Mouse (Mus musculus) neural tube, embryonic 13.5 days (tissue): ENCODE results near the gene Ftcd. TPM values are rescaled to one million over a fixed set of nuclear protein-coding genes. Genes with fewer than 3 reads are reported as not detected.

Source experiments
- ATAC-seq: fragments of 200-750 bp; cut with Nextera tagmentation; 2 replicates; pipeline ENCODE4 v1.8.0; 2017; ENCODE audit warnings: low read depth, mild to moderate bottlenecking, moderate TSS enrichment, moderate library complexity
- H3K27ac ChIP-seq: fragments of 300-500 bp; sonication (generic); replicated peaks from 2 replicates; pipeline ENCODE4 v1.5.1; 2015; ENCODE audit warnings: moderate library complexity, mild to moderate bottlenecking, inconsistent platforms
- H3K27me3 ChIP-seq: fragments of 300-500 bp; sonication (generic); 2 replicates; pipeline ENCODE4 v1.6.1; 2015; ENCODE audit warnings: mild to moderate bottlenecking, inconsistent platforms
- H3K36me3 ChIP-seq: fragments of 300-500 bp; sonication (generic); 2 replicates; pipeline ENCODE4 v1.6.1; 2015; ENCODE audit warnings: mild to moderate bottlenecking, inconsistent platforms
- H3K4me1 ChIP-seq: fragments of 300-500 bp; sonication (generic); replicated peaks from 2 replicates; pipeline ENCODE4 v1.6.1; 2015; ENCODE audit warnings: inconsistent platforms
- H3K4me2 ChIP-seq: fragments of 300-500 bp; sonication (generic); 2 replicates; pipeline ENCODE4 v1.6.1; 2015; ENCODE audit warnings: inconsistent platforms, mild to moderate bottlenecking, moderate library complexity
- H3K4me3 ChIP-seq: fragments of 300-500 bp; sonication (generic); 2 replicates; pipeline ENCODE4 v1.5.1; 2015; ENCODE audit warnings: mild to moderate bottlenecking, inconsistent platforms
- H3K9ac ChIP-seq: fragments of 300-500 bp; sonication (generic); 2 replicates; pipeline ENCODE4 v1.6.1; 2015; ENCODE audit warnings: moderate library complexity, mild to moderate bottlenecking, inconsistent platforms
- H3K9me3 ChIP-seq: fragments of 300-500 bp; sonication (generic); 2 replicates; pipeline ENCODE4 v1.6.1; 2016; ENCODE audit warnings: inconsistent platforms
- WGBS: fragments of 180-500 bp; shearing (Covaris S2); methylation state at CpG from one replicate; pipeline ENCODE4 v1.1.7; 2015; 5-methylcytosine and 5-hydroxymethylcytosine counted together
- polyA plus RNA-seq: library from polyadenylated mRNA; unstranded; fragments of >200 nt; fragmentation: Nextera tagmentation; extraction: Ambion mirVana; gene quantifications from 2 replicates; pipeline ENCODE4 v1.2.1, GENCODE M21; 2015

Ftcd gene
- polyA plus RNA-seq, 1 experiment from 2014 or later, result not detected

DNA sequence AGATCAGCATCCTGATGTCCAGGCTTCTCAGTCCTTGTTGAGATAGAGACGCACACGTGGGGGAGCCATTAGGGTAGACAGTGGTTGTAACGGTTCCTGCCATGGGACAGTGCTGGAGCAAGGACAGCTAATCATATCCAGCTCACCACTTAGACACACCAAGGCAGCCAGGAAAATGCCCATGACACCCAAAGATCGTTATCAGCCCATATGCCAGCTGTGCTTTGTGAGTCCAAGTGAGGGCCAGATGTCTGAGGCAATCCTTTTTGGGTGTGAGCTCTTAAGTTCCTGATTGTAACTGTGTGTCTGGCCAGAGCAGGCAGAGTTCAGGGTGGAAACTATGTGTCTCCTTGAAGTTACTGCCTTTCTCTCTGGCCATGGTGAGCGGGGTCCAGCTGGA is 21.4 kb upstream of the Ftcd start:
- Histone ChIP-seq H3K4me3 (no peak overlapping the region), H3K36me3 (peaks cover 68% of the 10 kb centered on the region), H3K4me2 (no peak overlapping the region), H3K9ac (no peak overlapping the region), H3K4me1 (no peaks in the 10 kb centered on the region), H3K9me3 (no peaks in the 10 kb centered on the region), H3K27me3 (no peaks in the 10 kb centered on the region), H3K27ac (no peak overlapping the region)
- WGBS, result 97% methylated on average over 5 of the region's 5 CpGs
- no peak for ATAC-seq

DNA sequence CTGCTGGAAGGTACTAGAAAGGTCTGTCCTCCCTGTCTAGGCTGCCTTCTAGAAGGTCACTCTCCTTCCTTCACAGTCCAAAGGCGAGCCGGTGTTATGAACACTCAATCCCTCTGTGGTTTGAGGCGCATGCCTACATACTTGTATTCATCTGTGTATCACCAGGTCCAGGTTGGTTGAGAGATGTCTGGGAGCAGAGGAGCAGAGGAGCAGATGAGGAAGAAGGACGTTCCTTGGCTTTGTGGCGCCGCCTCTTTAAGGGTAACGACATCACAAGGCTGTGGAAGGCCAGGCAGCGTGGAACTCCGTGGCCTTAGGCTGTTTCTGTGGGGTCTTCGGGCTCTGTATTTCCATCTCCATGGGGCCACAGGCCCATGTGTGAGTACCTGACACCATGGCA is 13.5 kb upstream of the Ftcd start, which contains the start of gene Spatc1l:
TSS of gene Spatc1l (plus strand) at position 301 of the 400 bp plus-strand sequence.
- H3K4me2 ChIP-seq, result no peak within 1 kb of the TSS
- no peaks in the 10 kb centered on the region for H3K4me1 ChIP-seq
- WGBS, result 91% methylated on average over 10 of the region's 10 CpGs
- no peak within 1 kb of the TSS for H3K9ac ChIP-seq
- H3K9me3 ChIP-seq, result no peaks in the 10 kb centered on the region
- H3K27me3 ChIP-seq, result no peaks in the 10 kb centered on the region
- H3K27ac ChIP-seq, result no peak within 1 kb of the TSS
- no peak for ATAC-seq
- H3K4me3 ChIP-seq, result no peak within 1 kb of the TSS
- H3K36me3 ChIP-seq, result no peaks in the 10 kb centered on the region

DNA sequence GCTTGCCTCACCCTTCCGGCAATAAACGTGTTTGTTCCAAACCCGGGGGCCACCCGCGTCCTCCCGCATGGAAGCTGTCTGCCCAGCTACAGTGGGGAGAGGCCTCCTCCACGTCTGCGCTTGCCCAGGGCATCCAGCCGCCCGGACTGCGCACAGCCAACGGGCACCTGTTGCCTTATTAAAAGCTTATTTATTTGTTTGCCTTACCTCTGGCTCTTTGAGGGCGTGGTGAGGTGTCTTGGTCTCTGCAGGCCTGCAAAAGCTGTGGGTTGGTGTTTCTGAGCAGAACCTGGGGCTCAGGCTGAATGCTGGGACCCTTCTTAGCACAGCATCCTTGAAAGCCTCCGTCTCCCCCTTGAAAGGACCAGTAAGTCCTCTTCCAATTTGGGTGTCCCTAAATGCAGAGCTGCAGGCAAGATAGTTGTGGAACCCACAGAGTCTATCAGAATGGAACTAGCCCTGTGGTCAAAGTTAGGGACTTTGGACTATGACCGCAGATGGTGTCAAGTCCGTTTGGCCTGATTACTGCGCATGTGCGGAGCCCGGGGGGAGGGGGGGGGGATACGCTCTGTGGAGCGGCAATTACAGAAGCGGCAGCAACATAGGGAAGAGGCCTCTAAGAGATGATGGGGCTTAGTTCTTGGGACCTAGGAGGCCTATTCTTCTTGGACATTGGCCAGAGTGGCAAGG is 5.3 kb upstream of the Ftcd start:
- no peak for ATAC-seq
- no peak overlapping the region for H3K9ac ChIP-seq
- 89% methylated on average over 22 of the region's 22 CpGs for WGBS
- H3K4me3 ChIP-seq, result no peak overlapping the region
- no peak overlapping the region for H3K4me2 ChIP-seq
- no peaks in the 10 kb centered on the region for H3K9me3 ChIP-seq
- H3K27me3 ChIP-seq, result no peaks in the 10 kb centered on the region
- no peaks in the 10 kb centered on the region for H3K36me3 ChIP-seq
- no peak overlapping the region for H3K27ac ChIP-seq
- no peaks in the 10 kb centered on the region for H3K4me1 ChIP-seq

DNA sequence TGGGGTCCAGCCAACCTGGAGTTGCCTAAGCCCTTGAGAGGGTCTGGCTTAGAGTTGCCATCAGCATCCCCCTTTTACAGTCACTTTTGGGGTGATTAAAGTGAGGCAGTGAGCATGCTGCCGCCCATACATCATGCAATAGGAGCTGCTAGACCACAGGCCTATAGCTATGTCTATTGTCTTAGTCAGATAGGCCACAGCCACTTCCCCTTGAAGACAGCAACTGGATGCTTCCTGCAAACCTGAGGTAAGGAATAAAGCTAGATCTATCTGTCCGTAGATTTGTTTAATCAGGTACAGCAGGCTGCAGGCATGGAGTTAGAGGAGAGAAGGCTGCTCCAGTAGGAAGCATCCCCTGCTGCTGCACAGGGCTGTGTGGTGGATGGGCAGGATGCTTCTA is 4.4 kb upstream of the Ftcd start:
- H3K36me3 ChIP-seq, result no peaks in the 10 kb centered on the region
- no peak overlapping the region for H3K27ac ChIP-seq
- no peak overlapping the region for H3K4me3 ChIP-seq
- no peaks in the 10 kb centered on the region for H3K4me1 ChIP-seq
- no peak overlapping the region for H3K4me2 ChIP-seq
- no peaks in the 10 kb centered on the region for H3K9me3 ChIP-seq
- no peaks in the 10 kb centered on the region for H3K27me3 ChIP-seq
- H3K9ac ChIP-seq, result no peak overlapping the region
- 80% methylated on average over 2 of the region's 2 CpGs for WGBS
- no peak for ATAC-seq

DNA sequence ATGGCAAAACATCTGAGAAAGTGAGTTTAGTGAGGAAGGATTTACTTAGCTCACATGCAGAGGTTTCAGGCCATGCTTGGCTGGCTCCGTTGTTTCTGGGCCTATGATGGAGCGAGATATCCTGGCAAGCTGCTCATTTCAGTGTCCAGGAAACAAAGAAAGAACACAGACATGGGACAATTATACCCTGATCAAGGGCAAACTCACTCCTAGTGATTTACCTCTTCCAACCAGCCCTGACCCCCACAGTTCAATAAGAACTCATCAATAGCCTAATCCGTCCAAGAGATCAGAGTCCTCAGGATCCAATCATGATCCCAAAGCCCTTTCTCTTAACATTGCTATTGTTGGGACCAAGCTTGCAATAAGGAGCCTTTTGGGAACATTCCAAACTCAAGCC is 3.3 kb upstream of the Ftcd start:
- WGBS, result 71% methylated on average over 3 of the region's 3 CpGs

DNA sequence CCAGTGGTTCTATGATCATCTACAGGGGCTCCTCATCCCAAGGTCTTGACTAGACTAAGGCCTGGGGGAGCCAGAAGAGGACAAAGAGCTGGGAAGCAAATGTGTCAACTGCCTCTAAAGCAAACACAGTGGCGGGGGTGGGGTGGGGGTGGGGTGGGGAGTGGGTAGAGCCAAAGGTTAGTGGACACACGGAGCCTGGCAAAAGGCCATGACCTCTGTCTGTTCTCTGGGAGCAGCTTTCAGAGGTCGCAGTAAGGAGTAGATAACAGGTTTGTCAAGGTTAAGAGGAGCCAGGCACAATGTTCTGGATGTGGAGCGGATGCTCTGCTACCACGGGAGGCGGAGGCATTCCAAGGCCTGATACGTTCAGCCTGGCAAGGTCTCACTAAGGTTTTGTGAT is 1.5 kb downstream of the Ftcd start:
- Histone ChIP-seq H3K36me3 (no peaks in the 10 kb centered on the region), H3K4me3 (no peak overlapping the region), H3K4me2 (no peak overlapping the region), H3K27ac (no peak overlapping the region), H3K9ac (no peak overlapping the region), H3K4me1 (no peaks in the 10 kb centered on the region), H3K9me3 (no peaks in the 10 kb centered on the region), H3K27me3 (no peaks in the 10 kb centered on the region)
- 86% methylated on average over 7 of the region's 7 CpGs for WGBS
- ATAC-seq, result no peak

More for the DNA sequence above, 3.3 kb upstream of the Ftcd start:
- Histone ChIP-seq H3K9ac (no peak overlapping the region), H3K27ac (no peak overlapping the region), H3K4me2 (no peak overlapping the region), H3K36me3 (no peaks in the 10 kb centered on the region), H3K4me1 (no peaks in the 10 kb centered on the region), H3K27me3 (no peaks in the 10 kb centered on the region), H3K9me3 (no peaks in the 10 kb centered on the region), H3K4me3 (no peak overlapping the region)
- ATAC-seq, result no peak

DNA sequence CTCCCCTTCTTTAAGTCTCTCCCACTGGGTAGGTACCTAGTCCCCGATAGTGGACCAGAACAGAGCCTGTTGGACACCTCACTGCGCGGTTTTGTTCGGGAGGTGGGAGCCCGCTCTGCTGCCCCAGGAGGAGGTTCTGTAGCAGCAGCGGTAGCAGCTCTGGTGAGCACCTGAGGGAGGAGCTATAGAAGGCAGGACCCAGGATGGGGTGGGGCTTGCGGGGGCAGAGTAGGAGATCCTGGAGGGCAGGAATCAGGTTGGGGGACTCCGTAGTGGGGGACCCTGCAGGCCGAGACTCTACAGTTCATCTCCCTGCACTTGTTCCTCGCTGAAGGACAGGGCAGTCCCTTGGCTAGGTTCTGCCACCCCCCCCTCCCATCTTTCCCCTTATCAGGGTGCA is 8.7 kb downstream of the Ftcd start:
- WGBS, result 20% methylated on average over 10 of the region's 10 CpGs
- H3K9me3 ChIP-seq, result no peaks in the 10 kb centered on the region
- H3K4me3 ChIP-seq, result no peak overlapping the region
- H3K9ac ChIP-seq, result no peak overlapping the region
- no peak overlapping the region for H3K27ac ChIP-seq
- H3K4me2 ChIP-seq, result no peak overlapping the region
- no peak for ATAC-seq
- H3K27me3 ChIP-seq, result peaks cover 10% of the 10 kb centered on the region
- H3K36me3 ChIP-seq, result no peaks in the 10 kb centered on the region
- H3K4me1 ChIP-seq, result 0 out of 2 replicates have a peak, but pooled peaks cover 4% of the 10 kb centered on the region

DNA sequence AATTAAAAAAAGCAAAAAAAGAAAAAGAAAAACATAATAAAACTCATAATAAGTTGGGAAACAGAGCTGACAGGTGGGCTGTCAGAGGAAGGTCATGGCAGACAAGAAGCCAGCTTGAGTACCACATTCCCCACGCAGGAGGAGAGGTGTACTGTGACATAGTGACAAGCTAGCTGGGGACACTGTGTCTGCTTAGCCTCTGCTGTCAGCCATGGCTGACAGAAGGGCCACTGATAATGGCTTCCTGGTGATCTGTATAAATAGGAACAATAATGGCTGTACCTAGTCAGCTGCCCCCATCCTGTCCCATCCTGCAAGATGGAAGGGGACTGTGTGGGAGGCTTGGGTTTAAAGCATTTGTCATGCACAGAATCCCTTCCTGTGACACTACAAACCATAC is 10.7 kb downstream of the Ftcd start:
- Histone ChIP-seq H3K9ac (no peak overlapping the region), H3K4me2 (no peak overlapping the region), H3K27ac (no peak overlapping the region), H3K9me3 (no peaks in the 10 kb centered on the region), H3K4me1 (0 out of 2 replicates have a peak, but pooled peaks cover 4% of the 10 kb centered on the region), H3K4me3 (no peak overlapping the region), H3K27me3 (peaks cover 10% of the 10 kb centered on the region), H3K36me3 (no peaks in the 10 kb centered on the region)
- WGBS, result 66% methylated on average over 1 of the region's 1 CpGs
- ATAC-seq, result no peak

DNA sequence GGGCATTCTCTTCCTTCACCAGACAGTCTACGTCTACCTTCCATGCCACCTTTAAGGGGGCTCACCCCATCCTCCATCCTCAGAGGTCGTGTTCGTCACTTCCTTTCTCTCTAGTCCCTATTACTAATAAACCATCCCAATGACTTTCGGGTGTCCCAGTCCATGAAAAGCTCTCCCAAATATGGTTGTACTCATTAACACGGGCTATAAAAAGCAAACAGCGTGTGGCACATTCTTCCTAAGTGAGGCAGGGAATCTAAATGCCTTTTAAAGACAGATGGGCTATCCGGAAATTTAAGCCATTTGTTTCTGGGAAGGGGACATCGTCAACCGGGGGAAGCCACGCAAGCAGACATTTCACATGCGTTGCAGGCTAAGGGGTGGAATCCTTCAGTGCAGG is 14.7 kb downstream of the Ftcd start:
- H3K27ac ChIP-seq, result no peak overlapping the region
- H3K9me3 ChIP-seq, result no peaks in the 10 kb centered on the region
- ATAC-seq, result no peak
- H3K9ac ChIP-seq, result no peak overlapping the region
- H3K4me3 ChIP-seq, result no peak overlapping the region
- H3K4me1 ChIP-seq, result no peaks in the 10 kb centered on the region
- no peaks in the 10 kb centered on the region for H3K27me3 ChIP-seq
- H3K36me3 ChIP-seq, result no peaks in the 10 kb centered on the region
- H3K4me2 ChIP-seq, result no peak overlapping the region
- 59% methylated on average over 11 of the region's 11 CpGs for WGBS

DNA sequence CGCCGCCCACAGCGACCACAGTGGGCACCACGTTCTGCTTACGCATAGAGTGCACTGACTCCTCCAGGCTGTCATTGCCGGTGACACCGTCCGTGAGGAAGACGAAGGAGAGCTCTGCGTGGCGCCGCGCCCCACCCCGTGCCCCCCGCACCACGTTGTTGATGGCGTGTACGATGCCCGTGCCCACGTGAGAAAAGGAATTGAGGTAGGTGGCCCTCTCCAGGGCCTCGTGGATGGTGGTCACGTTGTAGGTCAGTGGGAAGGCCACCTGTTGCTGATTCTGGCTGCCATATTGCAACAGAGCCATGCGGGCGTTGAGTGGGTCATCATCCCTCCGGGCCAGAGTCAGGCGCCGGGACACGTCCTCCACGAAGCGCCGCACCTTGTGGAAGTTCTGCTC is 20.9 kb downstream of the Ftcd start:
- Histone ChIP-seq H3K27ac (no peak overlapping the region), H3K27me3 (no peaks in the 10 kb centered on the region), H3K4me1 (no peaks in the 10 kb centered on the region), H3K4me3 (no peak overlapping the region), H3K9me3 (no peaks in the 10 kb centered on the region), H3K36me3 (no peaks in the 10 kb centered on the region), H3K9ac (no peak overlapping the region), H3K4me2 (no peak overlapping the region)
- no peak for ATAC-seq
- 92% methylated on average over 31 of the region's 31 CpGs for WGBS

DNA sequence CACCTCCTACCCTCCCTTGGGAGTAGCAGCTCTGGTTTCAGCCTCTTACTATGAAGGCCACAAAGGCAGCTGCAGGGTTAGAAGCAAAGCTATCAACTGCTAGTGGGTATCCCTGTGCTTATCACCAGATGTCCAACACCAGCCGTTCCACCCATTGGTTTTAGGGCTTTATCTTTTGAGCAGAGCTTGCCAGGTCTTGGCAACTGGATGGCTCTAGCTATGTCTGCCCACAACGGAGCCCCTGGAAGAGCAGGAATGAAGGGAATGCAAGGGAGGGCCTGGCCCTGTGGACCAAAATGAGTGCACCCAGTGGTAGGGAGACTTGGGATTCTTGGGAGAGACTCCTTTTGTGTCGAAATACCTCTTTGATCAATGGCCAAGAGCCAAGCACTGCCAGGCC is 27.2 kb downstream of the Ftcd start:
- no peaks in the 10 kb centered on the region for H3K27me3 ChIP-seq
- no peak overlapping the region for H3K4me3 ChIP-seq
- no peak for ATAC-seq
- no peaks in the 10 kb centered on the region for H3K9me3 ChIP-seq
- H3K4me1 ChIP-seq, result no peaks in the 10 kb centered on the region
- H3K9ac ChIP-seq, result no peak overlapping the region
- no peak overlapping the region for H3K4me2 ChIP-seq
- no peak overlapping the region for H3K27ac ChIP-seq
- WGBS, result 88% methylated on average over 3 of the region's 3 CpGs
- H3K36me3 ChIP-seq, result no peaks in the 10 kb centered on the region

DNA sequence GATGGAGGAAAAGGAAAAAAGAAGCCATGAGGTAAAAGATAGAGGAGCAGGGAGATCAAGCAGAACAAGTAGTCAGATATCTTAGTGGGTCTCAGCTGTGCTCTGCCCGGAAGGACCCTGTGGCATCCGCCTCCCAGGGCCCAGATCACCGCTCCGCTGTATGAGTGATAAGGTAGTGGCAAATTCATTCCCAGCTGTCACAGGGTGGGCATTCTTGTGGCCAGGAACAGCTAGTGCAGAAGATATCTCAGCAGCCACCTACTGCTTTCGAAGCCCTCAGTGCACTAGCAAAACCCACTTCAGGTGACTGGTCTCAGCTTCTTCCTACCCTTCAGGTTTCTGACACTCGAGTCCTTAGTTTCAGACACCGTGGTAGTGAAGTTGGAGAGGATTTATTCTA is 37.0 kb downstream of the Ftcd start:
- H3K4me3 ChIP-seq, result no peak overlapping the region
- no peaks in the 10 kb centered on the region for H3K27me3 ChIP-seq
- WGBS, result 93% methylated on average over 7 of the region's 7 CpGs
- no peaks in the 10 kb centered on the region for H3K9me3 ChIP-seq
- H3K36me3 ChIP-seq, result 0 out of 2 replicates have a peak, but pooled peaks cover 3% of the 10 kb centered on the region
- H3K27ac ChIP-seq, result no peak overlapping the region
- H3K9ac ChIP-seq, result no peak overlapping the region
- ATAC-seq, result no peak
- no peak overlapping the region for H3K4me2 ChIP-seq
- H3K4me1 ChIP-seq, result no peaks in the 10 kb centered on the region

DNA sequence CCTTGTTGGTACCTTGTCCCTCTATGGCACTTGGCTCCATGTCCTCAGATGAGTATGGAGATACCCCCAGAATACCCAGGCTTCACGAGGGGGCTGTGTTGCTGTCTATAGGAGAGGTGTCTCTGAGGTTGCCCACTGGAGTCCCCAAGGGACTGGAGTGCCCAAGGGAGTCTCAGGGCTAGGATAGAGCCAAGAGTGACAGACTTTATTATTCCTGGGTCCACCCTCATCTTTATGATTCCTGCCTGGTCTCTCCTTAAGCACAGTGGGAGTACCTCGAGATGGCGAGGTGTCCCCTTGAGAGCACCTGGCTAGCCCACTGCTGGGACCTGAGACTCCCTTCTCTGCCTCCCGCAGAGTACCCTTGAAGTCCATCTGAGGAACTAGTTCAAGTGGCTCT is 47.0 kb downstream of the Ftcd start:
- Histone ChIP-seq H3K4me1 (peaks cover 10% of the 10 kb centered on the region), H3K4me3 (peak overlapping the region; percentile 37), H3K9me3 (no peaks in the 10 kb centered on the region), H3K36me3 (no peaks in the 10 kb centered on the region), H3K4me2 (peak overlapping the region; percentile 62), H3K9ac (peak overlapping the region; percentile 68; the same call in 1 of the 2 replicates), H3K27ac (no peak overlapping the region), H3K27me3 (no peaks in the 10 kb centered on the region)
- no peak for ATAC-seq
- 77% methylated on average over 4 of the region's 4 CpGs for WGBS
